Mouse (Mus musculus): ENCODE measurements at regions not wholly inside any gene's neighbourhood (a gene's known extent, or its start where the extent isn't known, plus 50 kb on each side); places are given as distances from the start of the nearest gene placed in this dataset.

GRCm38 (mm10) chrX:7467985-7468384, 92.4 kb upstream of the Usp27x start:
- TF ChIP-seq ZC3H11A (IDR thresholded peaks at IDR 0.05; ENCODE audit: low read depth, low read length) = no peak
- TF ChIP-seq CTCF (conservative IDR thresholded peaks at IDR 0.05 in 1 of 2, IDR thresholded peaks at IDR 0.05 in 1 of 2; ENCODE audit: low read depth in 2 of 2, low read length in 2 of 2) = peak in 1 of 2 experiments; percentile 25; a peak in 2 of 4 replicates
- TF ChIP-seq E2F4 (IDR thresholded peaks at IDR 0.05; ENCODE audit: insufficient replicate concordance, low read depth, low read length) = no peak
